Mouse (Mus musculus) embryonic facial prominence, embryonic 14.5 days (tissue): ENCODE results near the gene Col27a1. TPM values are rescaled to one million over a fixed set of nuclear protein-coding genes. Genes with fewer than 3 reads are reported as not detected.

Experiments
- ATAC-seq: fragments of 200-750 bp; cut with Nextera tagmentation; 2 replicates; pipeline ENCODE4 v1.8.0; 2017; ENCODE audit warnings: low read depth, moderate number of reproducible peaks, moderate TSS enrichment
- DNase-seq: peaks from one replicate; pipeline ENCODE4 v3.0.0-alpha.2; 2015; ENCODE audit warnings: low spot score
- H3K27ac ChIP-seq: fragments of 300-500 bp; sonication (generic); replicated peaks from 2 replicates; pipeline ENCODE4 v1.5.1; 2014; ENCODE audit warnings: low read depth, mild to moderate bottlenecking, low read length, moderate library complexity
- H3K27me3 ChIP-seq: fragments of 300-500 bp; sonication (generic); replicated peaks from 2 replicates; pipeline ENCODE4 v1.6.1; 2014; ENCODE audit warnings: low read length; ENCODE audit not compliant: control insufficient read depth, insufficient read depth
- H3K36me3 ChIP-seq: fragments of 300-500 bp; sonication (generic); 2 replicates; pipeline ENCODE4 v1.6.1; 2014; ENCODE audit warnings: low read length, mixed read lengths; ENCODE audit not compliant: control insufficient read depth, insufficient read depth
- H3K4me1 ChIP-seq: fragments of 300-500 bp; sonication (generic); 2 replicates; pipeline ENCODE4 v1.6.1; 2014; ENCODE audit warnings: antibody characterized with exemption, low read length; ENCODE audit not compliant: control insufficient read depth, insufficient read depth
- H3K4me2 ChIP-seq: fragments of 300-500 bp; sonication (generic); 2 replicates; pipeline ENCODE4 v1.6.1; 2014; ENCODE audit warnings: low read depth, mild to moderate bottlenecking, low read length, moderate library complexity, mixed read lengths
- H3K4me3 ChIP-seq: fragments of 300-500 bp; sonication (generic); 2 replicates; pipeline ENCODE4 v1.5.1; 2014; ENCODE audit warnings: low read depth, mild to moderate bottlenecking, low read length
- H3K9ac ChIP-seq: fragments of 300-500 bp; sonication (generic); 2 replicates; pipeline ENCODE4 v1.6.1; 2014; ENCODE audit warnings: low read depth, mild to moderate bottlenecking, low read length, moderate library complexity, mixed read lengths
- H3K9me3 ChIP-seq: fragments of 300-500 bp; sonication (generic); 2 replicates; pipeline ENCODE4 v1.6.1; 2016; ENCODE audit warnings: low read length; ENCODE audit not compliant: control insufficient read depth
- WGBS: fragments of 180-500 bp; shearing (Covaris S2); extraction: QIAGEN DNeasy Blood & Tissue Kit; methylation state at CpG from one replicate; pipeline ENCODE4 v1.1.7; 2014; 5-methylcytosine and 5-hydroxymethylcytosine counted together
- polyA plus RNA-seq: library from polyadenylated mRNA; unstranded; fragments of >200 nt; fragmentation: Nextera tagmentation; extraction: Ambion mirVana; gene quantifications from 2 replicates; pipeline ENCODE4 v1.2.1, GENCODE M21; 2014

Gene Col27a1
- polyA plus RNA-seq, 1 experiment from 2014 or later, result 23.5 TPM

DNA sequence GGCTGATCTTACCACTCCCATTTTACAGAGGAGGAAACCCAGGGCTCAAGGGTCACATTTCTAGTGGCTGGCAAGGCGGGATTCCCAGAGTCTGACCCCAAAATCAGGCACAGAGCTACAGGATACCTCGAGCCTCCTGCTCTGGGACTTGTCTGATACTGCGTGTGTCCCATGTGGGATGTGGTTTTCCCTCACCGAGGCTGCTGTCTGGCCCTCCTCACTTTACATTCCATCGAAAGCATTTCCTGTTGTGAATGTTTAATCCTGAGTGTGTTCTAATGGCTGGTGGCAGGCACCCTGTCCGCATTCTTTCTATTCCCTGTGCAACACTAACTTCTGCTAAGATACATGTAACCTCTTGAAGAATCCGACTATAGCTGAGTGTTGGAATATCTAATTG lies 24.3 kb downstream of the Col27a1 start:
- Histone ChIP-seq H3K4me3 (no peak overlapping the region), H3K4me2 (no peak overlapping the region), H3K27ac (peak overlapping the region; percentile 42), H3K27me3 (no peaks in the 10 kb centered on the region), H3K9me3 (peaks cover 4% of the 10 kb centered on the region; the same call in 1 of the 2 replicates), H3K9ac (no peak overlapping the region), H3K4me1 (peaks cover 16% of the 10 kb centered on the region), H3K36me3 (peaks cover 66% of the 10 kb centered on the region)
- no peak for ATAC-seq
- peak; percentile 61 for DNase-seq
- WGBS, result 14% methylated on average over 7 of the region's 7 CpGs

- Histone ChIP-seq H3K36me3 (peaks cover 64% of the 10 kb centered on the region), H3K27me3 (no peaks in the 10 kb centered on the region), H3K4me1 (peaks cover 10% of the 10 kb centered on the region), H3K9ac (no peak overlapping the region), H3K4me3 (no peak overlapping the region), H3K4me2 (no peak overlapping the region), H3K9me3 (peaks cover 4% of the 10 kb centered on the region; the same call in 1 of the 2 replicates), H3K27ac (peak overlapping the region; percentile 42; the same call in 1 of the 2 replicates)
- DNase-seq (no peak), ATAC-seq (no peak)
- 73% methylated on average over 5 of the region's 5 CpGs for WGBS
Measured at GRCm38 (mm10) chr4:63238722-63239121, 24.9 kb downstream of the Col27a1 start.

DNA sequence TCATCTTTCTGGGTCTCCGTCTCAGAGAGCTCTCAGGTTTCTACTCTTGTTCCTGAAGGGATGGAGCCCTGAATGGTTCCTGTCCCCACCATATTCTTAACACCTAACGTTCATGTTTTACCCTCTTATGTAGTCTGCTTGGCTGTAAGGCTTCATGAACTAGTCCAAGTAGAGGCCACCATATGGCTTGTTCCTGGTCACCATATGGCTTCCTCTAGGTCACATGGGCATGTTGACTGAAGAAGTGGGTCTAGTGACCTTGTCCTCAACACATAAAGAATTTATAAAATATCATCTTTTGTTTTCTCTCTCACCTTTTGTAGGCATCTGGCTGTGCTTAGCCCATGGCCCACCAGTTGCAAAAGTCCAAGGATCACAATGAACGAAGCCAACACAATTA lies 27.2 kb downstream of the Col27a1 start:
- H3K4me3 ChIP-seq, result no peak overlapping the region

DNA sequence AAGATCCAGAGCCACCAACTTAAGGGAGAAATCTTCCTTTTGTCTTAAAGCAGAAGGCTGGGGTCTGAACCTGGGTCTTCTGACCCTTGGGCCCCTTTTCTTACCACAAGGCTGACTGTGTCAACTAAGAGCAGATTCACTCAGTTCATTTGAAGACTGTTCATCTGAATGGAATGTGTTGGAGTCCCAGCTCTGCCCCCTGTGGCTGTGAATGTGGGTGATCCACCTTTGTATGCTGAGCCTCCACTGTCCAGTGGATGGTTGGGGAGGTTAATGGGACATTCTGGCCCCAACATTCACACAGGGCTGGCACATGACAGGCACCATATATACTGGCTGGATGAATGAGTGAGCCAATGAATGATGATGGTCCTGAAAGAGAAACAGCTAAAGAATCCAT lies 34.2 kb downstream of the Col27a1 start:
- peaks cover 54% of the 10 kb centered on the region for H3K36me3 ChIP-seq

More for the DNA sequence above, 27.2 kb downstream of the Col27a1 start:
- Histone ChIP-seq H3K9ac (no peak overlapping the region), H3K4me1 (peaks cover 4% of the 10 kb centered on the region; the same call in 1 of the 2 replicates), H3K9me3 (peaks cover 4% of the 10 kb centered on the region; the same call in 1 of the 2 replicates), H3K27me3 (no peaks in the 10 kb centered on the region), H3K27ac (no peak overlapping the region), H3K36me3 (peaks cover 64% of the 10 kb centered on the region), H3K4me2 (no peak overlapping the region)
- 85% methylated on average over 3 of the region's 3 CpGs for WGBS
- no peak for DNase-seq
- no peak for ATAC-seq

DNA sequence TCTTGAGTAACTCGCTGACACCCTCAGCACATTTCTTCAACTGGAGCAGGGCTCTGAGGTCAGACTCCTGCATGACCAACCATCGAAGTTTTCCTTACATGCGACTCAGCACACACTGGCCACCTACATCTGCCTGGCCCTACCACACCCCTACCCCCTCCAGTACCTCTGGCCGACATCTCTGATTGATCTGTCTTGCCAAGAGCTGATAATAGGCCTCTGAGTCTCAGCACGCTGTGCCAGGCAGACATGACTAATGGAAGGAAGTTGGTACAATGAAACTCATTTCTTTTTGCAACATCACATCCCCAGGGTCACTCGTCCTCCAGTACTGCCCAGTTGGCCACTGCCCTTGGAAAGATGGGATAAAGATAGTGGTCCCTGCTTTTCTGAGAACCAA lies 35.1 kb downstream of the Col27a1 start:
- H3K4me2 ChIP-seq, result no peak overlapping the region
- 71% methylated on average over 6 of the region's 6 CpGs for WGBS

More for the DNA sequence above, 34.2 kb downstream of the Col27a1 start:
- H3K4me2 ChIP-seq, result no peak overlapping the region
- no peaks in the 10 kb centered on the region for H3K4me1 ChIP-seq
- H3K27me3 ChIP-seq, result no peaks in the 10 kb centered on the region
- ATAC-seq, result no peak
- H3K4me3 ChIP-seq, result no peak overlapping the region
- H3K9me3 ChIP-seq, result no peaks in the 10 kb centered on the region
- no peak overlapping the region for H3K9ac ChIP-seq
- H3K27ac ChIP-seq, result no peak overlapping the region
- DNase-seq, result no peak

GRCm38 (mm10) chr4:63251760-63252159 lies 38.0 kb downstream of the Col27a1 start:
- H3K4me2 ChIP-seq, result no peak overlapping the region
- no peaks in the 10 kb centered on the region for H3K27me3 ChIP-seq
- 77% methylated on average over 11 of the region's 11 CpGs for WGBS
- H3K9ac ChIP-seq, result no peak overlapping the region
- no peaks in the 10 kb centered on the region for H3K4me1 ChIP-seq
- H3K36me3 ChIP-seq, result peaks cover 37% of the 10 kb centered on the region
- no peak for ATAC-seq
- no peaks in the 10 kb centered on the region for H3K9me3 ChIP-seq
- DNase-seq, result no peak
- no peak overlapping the region for H3K4me3 ChIP-seq
- no peak overlapping the region for H3K27ac ChIP-seq

More for the DNA sequence above, 35.1 kb downstream of the Col27a1 start:
- H3K9ac ChIP-seq, result no peak overlapping the region
- ATAC-seq (no peak), DNase-seq (no peak)
- no peaks in the 10 kb centered on the region for H3K9me3 ChIP-seq
- no peaks in the 10 kb centered on the region for H3K4me1 ChIP-seq
- no peaks in the 10 kb centered on the region for H3K27me3 ChIP-seq
- H3K4me3 ChIP-seq, result no peak overlapping the region
- no peak overlapping the region for H3K27ac ChIP-seq
- H3K36me3 ChIP-seq, result peaks cover 46% of the 10 kb centered on the region

DNA sequence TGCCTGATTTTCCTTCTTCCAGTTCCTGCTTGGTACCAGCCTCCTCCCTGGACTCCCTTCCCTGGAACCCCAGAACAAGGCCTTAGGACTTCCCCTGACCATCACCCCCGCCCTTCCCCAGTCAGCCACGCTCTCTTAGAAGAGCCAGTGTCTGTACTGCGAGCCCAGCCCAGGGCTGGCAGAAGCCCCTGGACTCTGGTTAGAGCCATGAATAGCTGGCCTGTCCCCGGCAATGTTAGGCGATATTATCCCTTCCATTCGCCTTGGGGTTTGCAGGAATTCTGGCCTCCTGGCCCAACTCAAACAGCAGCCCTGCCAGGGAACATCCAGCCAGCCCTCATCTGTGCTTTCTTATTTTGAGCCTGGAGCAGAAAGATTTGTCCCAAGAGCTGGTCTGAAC lies 39.9 kb downstream of the Col27a1 start:
- Histone ChIP-seq H3K27me3 (no peaks in the 10 kb centered on the region), H3K4me1 (no peaks in the 10 kb centered on the region), H3K36me3 (peaks cover 44% of the 10 kb centered on the region), H3K9me3 (no peaks in the 10 kb centered on the region), H3K9ac (no peak overlapping the region), H3K4me2 (no peak overlapping the region), H3K27ac (no peak overlapping the region), H3K4me3 (no peak overlapping the region)
- DNase-seq (peak; percentile 42), ATAC-seq (0 out of 2 replicates have a peak, but pooled peaks have one; percentile 51)
- WGBS, result 70% methylated on average over 6 of the region's 6 CpGs

DNA sequence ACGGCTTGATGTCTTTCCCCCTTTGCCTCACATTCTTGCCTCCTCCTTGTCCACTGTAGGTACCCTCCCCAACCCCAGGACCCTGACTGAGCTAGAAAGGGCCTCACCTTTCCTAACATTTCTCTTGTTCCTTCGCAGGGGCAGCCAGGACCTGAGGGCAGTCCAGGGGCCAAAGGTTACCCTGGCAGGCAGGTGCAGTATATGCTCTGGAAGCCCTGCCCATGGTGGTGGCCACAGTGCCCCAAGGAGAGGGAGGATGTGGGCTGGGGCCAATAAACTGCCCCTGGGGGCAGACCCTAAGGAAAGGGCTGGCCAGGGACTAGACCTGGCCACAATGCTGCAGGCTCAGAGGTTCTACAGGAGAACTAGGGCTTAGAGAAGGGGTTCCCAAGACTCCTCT lies 40.3 kb downstream of the Col27a1 start:
- Histone ChIP-seq H3K9ac (no peak overlapping the region), H3K4me2 (no peak overlapping the region), H3K27me3 (no peaks in the 10 kb centered on the region), H3K4me3 (no peak overlapping the region), H3K9me3 (no peaks in the 10 kb centered on the region), H3K27ac (no peak overlapping the region; the same call in 1 of the 2 replicates), H3K4me1 (no peaks in the 10 kb centered on the region), H3K36me3 (peaks cover 41% of the 10 kb centered on the region)
- ATAC-seq (no peak), DNase-seq (no peak)
- WGBS, result 58% methylated on average over 2 of the region's 2 CpGs

DNA sequence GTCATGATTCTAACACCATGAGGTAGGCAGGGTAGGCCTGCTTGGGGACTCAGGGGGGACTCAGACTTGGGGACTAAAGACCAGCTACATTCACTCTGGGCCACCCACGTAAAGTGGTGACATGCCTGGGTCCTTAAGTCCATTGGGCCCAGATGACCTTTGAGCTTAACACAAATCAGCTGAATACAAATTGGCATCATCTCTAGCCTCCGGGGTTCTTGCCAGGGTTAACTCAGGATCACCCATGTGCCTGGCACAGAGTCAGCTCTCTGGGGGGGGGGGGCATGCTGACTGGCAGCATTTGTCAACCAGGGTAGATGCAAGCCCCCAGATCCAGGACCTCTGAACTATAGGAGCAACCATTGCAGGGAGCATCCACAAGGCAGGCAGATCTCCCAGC lies 42.6 kb downstream of the Col27a1 start:
- Histone ChIP-seq H3K27me3 (no peaks in the 10 kb centered on the region), H3K27ac (no peak overlapping the region), H3K9ac (no peak overlapping the region), H3K9me3 (no peaks in the 10 kb centered on the region), H3K36me3 (peaks cover 37% of the 10 kb centered on the region; the same call in 1 of the 2 replicates), H3K4me2 (no peak overlapping the region), H3K4me3 (no peak overlapping the region), H3K4me1 (no peaks in the 10 kb centered on the region)
- DNase-seq (no peak), ATAC-seq (no peak)
- WGBS, result 90% methylated on average over 2 of the region's 2 CpGs
